Mouse (Mus musculus) heart, adult 2 months (tissue): ENCODE measurements around the gene Kxd1.

Source experiments
- CTCF ChIP-seq: fragments of 200-600 bp; IDR thresholded peaks from 2 replicates; pipeline ENCODE4 v1.8.1; 2022; ENCODE audit warnings: antibody characterized with exemption, mild to moderate bottlenecking, moderate library complexity
- POLR2A ChIP-seq: fragments of 200-500 bp; IDR thresholded peaks from 2 replicates; pipeline ENCODE4 v1.6.1; 2011; ENCODE audit warnings: mild to moderate bottlenecking, low read depth, low read length, control low read depth; ENCODE audit not compliant: insufficient read depth

DNA sequence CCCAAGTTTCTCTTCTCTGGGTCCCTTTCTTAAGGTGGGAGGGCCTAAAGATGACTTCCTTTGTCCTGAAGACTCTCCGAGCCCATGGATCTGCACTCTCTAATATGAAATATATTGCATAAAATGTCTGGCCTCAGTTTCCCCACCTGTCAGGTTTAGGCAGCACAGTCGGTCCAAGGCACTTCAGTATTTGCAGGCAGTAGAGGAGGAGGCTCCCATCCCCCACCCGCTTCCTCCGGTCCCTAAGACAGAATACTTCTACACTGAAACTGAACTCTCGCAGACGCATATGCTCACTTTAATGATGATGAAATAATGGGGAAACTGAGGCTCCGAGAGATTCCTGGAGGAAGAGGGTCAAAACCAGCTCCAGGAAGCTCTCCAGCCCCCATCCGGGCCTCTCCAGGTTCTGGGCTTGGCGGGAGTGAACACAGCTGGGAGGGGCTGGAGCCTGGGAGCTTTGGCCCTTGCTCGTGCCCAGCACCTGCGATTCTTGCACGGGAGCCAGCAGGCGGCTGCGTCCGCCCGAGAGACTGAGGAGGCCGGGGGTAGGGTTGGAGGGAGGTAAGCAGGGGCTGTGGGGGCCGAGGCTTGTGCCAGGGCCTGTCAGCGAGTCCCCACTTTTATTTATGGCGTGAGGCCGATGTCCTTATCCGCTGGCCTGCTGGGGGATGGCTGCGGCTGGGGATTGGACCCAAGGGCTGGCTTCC, 25.8 kb downstream of the Kxd1 start:
- TF ChIP-seq POLR2A (no peak), CTCF (no peak)
